Mouse (Mus musculus) embryonic facial prominence, embryonic 11.5 days (tissue): ENCODE data around the gene Teddm2. TPM values are rescaled to one million over a fixed set of nuclear protein-coding genes. Genes with fewer than 3 reads are reported as not detected.

Experiments
- microRNA-seq: library from miRNA; unstranded; fragments of <30 nt; microRNA quantifications from one replicate; pipeline ENCODE4, GENCODE M21; 2016; ENCODE audit warnings: borderline number of aligned reads
- polyA plus RNA-seq: library from polyadenylated mRNA; unstranded; fragments of >200 nt; fragmentation: Nextera tagmentation; extraction: Ambion mirVana; gene quantifications from 2 replicates; pipeline ENCODE4 v1.2.1, GENCODE M21; 2014

Gene Teddm2
- polyA plus RNA-seq, 1 experiment from 2014 or later, result 0.45 TPM

Small RNA genes within 50 kb of the gene (microRNA-seq; reads per million reads assigned to microRNA genes)
- 41.4 reads per million, percentile 30 among the genes with 10 or more reads in this experiment for gene Mir8114

Other genes with a start within 250 kb of the Teddm2 start
- 1.9 and 2.6 TPM in 2 replicates for gene Rgs8, start 247.2 kb downstream of the Teddm2 start, polyA plus RNA-seq
- 6.5 and 6.7 TPM in 2 replicates for gene Rgs16, start 159.9 kb downstream of the Teddm2 start, polyA plus RNA-seq
- gene Rnasel, start 150.8 kb downstream of the Teddm2 start, polyA plus RNA-seq, result 14.5 and 15.0 TPM in 2 replicates
- gene Rgsl1, start 56.1 kb downstream of the Teddm2 start, polyA plus RNA-seq, result 0.14 TPM in 1 of 2 replicates, not detected in the other
- 0.14 and 0.38 TPM in 2 replicates for gene Teddm1b, start 25.9 kb downstream of the Teddm2 start, polyA plus RNA-seq
- not detected in 2 replicates for gene Teddm1a, start 8.5 kb downstream of the Teddm2 start, polyA plus RNA-seq
- gene Glul, start 284 bp downstream of the Teddm2 start, polyA plus RNA-seq, result 128 and 142 TPM in 2 replicates